Mouse (Mus musculus) neural tube, embryonic 11.5 days (tissue): ENCODE data around the gene 3110082J24Rik. TPM values are rescaled to one million over a fixed set of nuclear protein-coding genes. Genes with fewer than 3 reads are reported as not detected.
A peak's percentile ranks its signal among the peaks of the same experiment; 100 is the strongest.
"Not testable (repeated sequence)": the region's sequence is repeated elsewhere in the genome, so short reads cannot be mapped to it uniquely, and the experiment has no call there.

Source experiments
- ATAC-seq: fragments of 200-750 bp; cut with Nextera tagmentation; 2 replicates; pipeline ENCODE4 v1.8.0; 2017; ENCODE audit warnings: moderate number of reproducible peaks, mild to moderate bottlenecking, moderate TSS enrichment, moderate library complexity; ENCODE audit not compliant: insufficient read depth, low FRiP score, low TSS enrichment
- DNase-seq: peaks from one replicate; pipeline ENCODE4 v3.0.0-alpha.2; 2015; ENCODE audit warnings: low spot score
- H3K27ac ChIP-seq: fragments of 300-500 bp; sonication (generic); 2 replicates; pipeline ENCODE4 v1.5.1; 2014; ENCODE audit warnings: low read depth, mild to moderate bottlenecking, low read length
- H3K27me3 ChIP-seq: fragments of 300-500 bp; sonication (generic); 2 replicates; pipeline ENCODE4 v1.6.1; 2014; ENCODE audit warnings: mild to moderate bottlenecking, low read length, mixed read lengths; ENCODE audit not compliant: control insufficient read depth, insufficient read depth
- H3K36me3 ChIP-seq: fragments of 300-500 bp; sonication (generic); 2 replicates; pipeline ENCODE4 v1.6.1; 2014; ENCODE audit warnings: mild to moderate bottlenecking, low read length, moderate library complexity, mixed read lengths; ENCODE audit not compliant: control insufficient read depth, insufficient read depth
- H3K4me1 ChIP-seq: fragments of 300-500 bp; sonication (generic); 2 replicates; pipeline ENCODE4 v1.6.1; 2014; ENCODE audit warnings: low read length, mixed read lengths; ENCODE audit not compliant: control insufficient read depth, insufficient read depth
- H3K4me2 ChIP-seq: fragments of 300-500 bp; sonication (generic); 2 replicates; pipeline ENCODE4 v1.6.1; 2014; ENCODE audit warnings: low read depth, mild to moderate bottlenecking, moderate library complexity
- H3K4me3 ChIP-seq: fragments of 300-500 bp; sonication (generic); 2 replicates; pipeline ENCODE4 v1.5.1; 2014; ENCODE audit warnings: low read depth, low read length
- H3K9ac ChIP-seq: fragments of 300-500 bp; sonication (generic); 2 replicates; pipeline ENCODE4 v1.6.1; 2014; ENCODE audit warnings: mild to moderate bottlenecking, low read length
- H3K9me3 ChIP-seq: fragments of 300-500 bp; sonication (generic); 2 replicates; pipeline ENCODE4 v1.6.1; 2016; ENCODE audit warnings: low read length; ENCODE audit not compliant: control insufficient read depth
- WGBS: fragments of 180-500 bp; shearing (Covaris S2); extraction: QIAGEN DNeasy Blood & Tissue Kit; methylation state at CpG from one replicate; pipeline ENCODE4 v1.1.7; 2014; 5-methylcytosine and 5-hydroxymethylcytosine counted together
- polyA plus RNA-seq: library from polyadenylated mRNA; unstranded; fragments of >200 nt; fragmentation: Nextera tagmentation; extraction: Ambion mirVana; gene quantifications from 2 replicates; pipeline ENCODE4 v1.2.1, GENCODE M21; 2014

3110082J24Rik gene
- polyA plus RNA-seq, 1 experiment from 2014 or later, result 2.1 TPM

DNA sequence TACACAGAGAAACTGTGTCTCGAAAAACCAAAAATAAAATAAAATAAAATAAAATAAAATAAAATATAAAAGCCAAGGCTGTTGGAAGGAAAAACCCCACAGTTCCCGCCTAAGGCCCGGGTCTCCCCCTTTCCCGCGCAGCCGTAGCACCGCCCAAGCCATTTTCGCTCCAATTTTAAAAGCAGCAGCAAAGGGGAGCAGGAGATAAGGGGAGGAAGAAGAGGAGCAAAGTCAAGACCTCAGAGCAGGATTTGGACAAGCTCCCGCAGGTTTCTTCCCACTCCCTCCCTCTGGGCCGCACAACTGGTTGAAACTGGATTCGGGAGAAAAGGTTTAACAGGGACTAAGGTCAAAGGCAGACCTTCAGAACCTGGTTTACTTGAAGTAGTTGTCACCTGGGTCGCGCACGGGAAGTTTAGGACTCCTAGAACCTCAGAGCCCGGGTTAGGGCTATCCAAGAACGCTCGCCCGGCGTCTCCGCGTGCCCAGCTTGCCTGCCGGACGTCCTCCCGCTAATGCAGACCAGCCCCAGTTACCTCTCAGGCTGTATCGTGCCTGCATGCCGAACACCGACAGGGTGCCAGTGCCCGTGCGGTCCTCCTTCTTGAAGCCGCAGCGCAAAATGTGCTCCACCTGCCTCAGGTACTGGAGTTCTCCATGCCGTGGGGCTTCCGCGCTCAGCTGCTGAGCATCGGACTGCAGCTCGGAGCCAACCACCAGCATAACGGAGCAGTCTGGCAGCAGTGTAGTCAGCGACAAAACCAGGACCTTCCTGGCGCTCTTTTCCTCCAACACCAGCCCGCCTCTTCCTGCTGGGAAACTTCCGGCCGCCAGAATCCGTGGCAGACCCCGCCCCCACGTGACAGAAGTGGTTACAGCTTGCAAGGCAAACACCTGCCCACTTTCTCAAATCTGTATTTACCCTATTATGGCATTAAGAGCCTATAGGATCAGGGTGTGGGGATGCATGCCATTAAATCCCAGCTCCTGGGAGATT, 32.8 kb downstream of the 3110082J24Rik start, which contains the start of gene Tyms:
Gene Tyms (minus strand): TSS at position 793 of the 997 bp plus-strand sequence.
- peak within 1 kb of the TSS; percentile 60; the same call in 1 of the 2 replicates for H3K27ac ChIP-seq
- H3K27me3 ChIP-seq, result no peaks in the 10 kb centered on the region
- H3K36me3 ChIP-seq, result peaks cover 7% of the 10 kb centered on the region; the same call in 1 of the 2 replicates
- WGBS, result 2% methylated on average over 45 of the region's 45 CpGs
- peak; percentile 81 for ATAC-seq
- peak within 1 kb of the TSS; percentile 79 for H3K4me2 ChIP-seq
- H3K9me3 ChIP-seq, result no peaks in the 10 kb centered on the region
- peak within 1 kb of the TSS; percentile 80 for H3K9ac ChIP-seq
- H3K4me1 ChIP-seq, result peaks cover 6% of the 10 kb centered on the region; the same call in 1 of the 2 replicates
- H3K4me3 ChIP-seq, result peak within 1 kb of the TSS; percentile 61
- peak; percentile 88 for DNase-seq

DNA sequence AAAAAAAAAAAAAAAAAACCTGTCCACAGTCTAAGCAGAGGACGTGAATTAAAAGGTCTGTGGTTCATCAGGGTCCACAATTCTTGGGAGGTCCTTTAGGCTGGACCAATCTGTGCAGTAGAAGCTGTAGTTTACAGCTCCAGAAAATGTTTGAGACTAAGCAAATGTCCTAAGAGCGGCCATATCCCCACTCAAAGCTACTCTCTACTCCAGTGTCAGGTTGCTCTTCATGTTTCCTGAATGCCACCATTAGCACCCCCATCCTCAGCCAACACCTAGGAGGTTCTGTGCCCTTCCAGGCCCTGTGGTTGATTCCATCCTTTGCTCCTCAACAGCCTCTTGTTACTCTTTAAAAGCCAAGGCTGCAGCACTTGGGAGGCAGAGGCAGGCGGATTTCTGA, 33.5 kb downstream of the 3110082J24Rik start:
- Histone ChIP-seq H3K36me3 (peaks cover 11% of the 10 kb centered on the region; the same call in 1 of the 2 replicates), H3K27ac (no peak overlapping the region), H3K4me3 (peak overlapping the region; percentile 61), H3K4me1 (peaks cover 6% of the 10 kb centered on the region; the same call in 1 of the 2 replicates), H3K9me3 (no peaks in the 10 kb centered on the region), H3K4me2 (peak overlapping the region; percentile 79), H3K27me3 (no peaks in the 10 kb centered on the region), H3K9ac (peak overlapping the region; percentile 80)
- ATAC-seq (no peak), DNase-seq (no peak)
- 60% methylated on average over 3 of the region's 3 CpGs for WGBS

- peaks cover 6% of the 10 kb centered on the region; the same call in 1 of the 2 replicates for H3K4me1 ChIP-seq
- peak overlapping the region; percentile 61; the same call in 1 of the 2 replicates for H3K4me3 ChIP-seq
- H3K27ac ChIP-seq, result no peak overlapping the region
- ATAC-seq, result no peak
- no peaks in the 10 kb centered on the region for H3K27me3 ChIP-seq
- WGBS, result 77% methylated on average over 6 of the region's 6 CpGs
- no peak overlapping the region for H3K9ac ChIP-seq
- no peak for DNase-seq
- H3K9me3 ChIP-seq, result no peaks in the 10 kb centered on the region
- peak overlapping the region; percentile 79 for H3K4me2 ChIP-seq
- H3K36me3 ChIP-seq, result peaks cover 12% of the 10 kb centered on the region
These were observed 34.2 kb downstream of the 3110082J24Rik start for GRCm38 (mm10) chr5:30071677-30072076.

DNA sequence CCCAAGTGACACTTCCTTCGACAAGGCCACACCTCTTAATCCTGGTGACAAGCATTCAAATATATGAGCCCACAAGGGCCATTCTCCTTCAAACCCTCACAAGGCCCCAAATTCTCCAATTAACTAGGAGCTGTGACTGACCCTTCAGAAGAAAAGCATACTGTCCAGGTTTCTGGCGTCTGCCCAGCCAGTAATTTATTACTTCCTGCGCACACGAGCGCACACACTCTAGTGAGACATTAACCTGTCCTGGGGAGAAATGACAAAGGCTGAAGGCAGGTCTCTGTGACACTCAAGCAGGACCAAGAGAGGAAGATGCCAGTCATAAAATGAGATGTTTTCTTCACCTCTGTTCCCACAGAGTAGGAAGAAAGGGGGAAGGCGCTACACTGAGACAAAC, 38.2 kb downstream of the 3110082J24Rik start:
- Histone ChIP-seq H3K27ac (no peak overlapping the region), H3K9ac (no peak overlapping the region), H3K27me3 (no peaks in the 10 kb centered on the region), H3K4me1 (peaks cover 6% of the 10 kb centered on the region; the same call in 1 of the 2 replicates), H3K4me2 (no peak overlapping the region), H3K36me3 (peaks cover 12% of the 10 kb centered on the region), H3K4me3 (no peak overlapping the region), H3K9me3 (no peaks in the 10 kb centered on the region)
- ATAC-seq (no peak), DNase-seq (no peak)
- 47% methylated on average over 6 of the region's 6 CpGs for WGBS

DNA sequence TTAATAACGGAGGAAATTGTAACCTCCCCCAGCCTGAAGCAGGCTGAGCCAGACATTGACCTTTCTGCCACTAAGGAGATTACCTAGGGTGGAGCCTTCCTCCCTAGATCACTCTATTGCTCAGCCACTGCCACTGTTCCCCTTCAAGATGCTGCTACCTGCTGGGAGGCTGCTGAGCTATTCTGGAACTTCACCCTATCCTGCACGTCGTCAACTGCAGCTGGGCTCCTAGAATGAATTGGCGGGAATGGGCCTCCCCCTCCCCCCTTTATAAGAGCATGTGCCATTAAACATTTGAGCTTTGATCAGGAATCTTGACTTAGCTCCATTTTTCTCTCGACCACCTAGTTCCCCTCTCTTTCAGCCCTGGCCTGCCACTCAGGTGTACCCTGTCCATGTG, 46.3 kb downstream of the 3110082J24Rik start:
- not testable (repeated sequence) for H3K27ac ChIP-seq, H3K9ac ChIP-seq, H3K27me3 ChIP-seq, H3K36me3 ChIP-seq, H3K4me3 ChIP-seq, DNase-seq, H3K4me2 ChIP-seq, ATAC-seq, H3K4me1 ChIP-seq, H3K9me3 ChIP-seq
- 67% methylated on average over 5 of the region's 5 CpGs for WGBS

DNA sequence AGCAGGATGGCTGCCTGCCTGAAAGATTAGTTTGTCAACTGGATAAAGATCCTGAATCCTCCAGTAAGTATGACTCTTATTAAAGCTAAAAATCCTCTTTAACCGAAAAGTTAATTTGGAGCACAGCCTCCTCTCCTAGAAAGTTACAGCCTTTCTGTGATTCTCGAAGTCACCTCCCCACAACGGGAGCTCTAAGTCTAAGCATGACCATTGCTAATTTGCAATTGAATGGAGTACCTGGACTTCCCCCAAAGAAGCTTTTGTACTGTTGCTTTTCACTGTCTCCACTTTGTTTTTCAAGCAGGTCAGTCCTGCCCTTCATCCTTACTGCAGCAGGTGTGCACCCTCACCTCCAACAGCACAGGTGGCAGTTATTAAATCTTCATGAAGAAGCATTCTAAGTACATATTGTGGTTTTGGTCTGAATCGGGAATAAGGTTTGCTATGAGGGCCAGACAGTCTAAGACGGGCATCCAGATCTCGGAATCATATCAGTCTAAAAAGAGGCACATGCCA, 47.6 kb downstream of the 3110082J24Rik start:
- Histone ChIP-seq H3K4me2 (no peak overlapping the region), H3K27me3 (no peaks in the 10 kb centered on the region), H3K36me3 (peaks cover 3% of the 10 kb centered on the region), H3K4me3 (no peak overlapping the region), H3K4me1 (no peaks in the 10 kb centered on the region), H3K9me3 (no peaks in the 10 kb centered on the region), H3K27ac (no peak overlapping the region), H3K9ac (no peak overlapping the region)
- ATAC-seq (no peak), DNase-seq (no peak)
- WGBS, result 64% methylated on average over 6 of the region's 6 CpGs

Other genes starting within 250 kb of the 3110082J24Rik start
- 0.11 TPM in 1 of 2 replicates, not detected in the other for gene Il6, start 93.0 kb downstream of the 3110082J24Rik start, polyA plus RNA-seq
- 247 and 248 TPM in 2 replicates for gene Tyms, start 32.5 kb downstream of the 3110082J24Rik start, polyA plus RNA-seq
- gene Garem2, start 925 bp downstream of the 3110082J24Rik start, polyA plus RNA-seq, result 14.4 and 16.5 TPM in 2 replicates
- gene Hadha, start 49.1 kb upstream of the 3110082J24Rik start, polyA plus RNA-seq, result 93.0 and 102 TPM in 2 replicates
- 108 and 112 TPM in 2 replicates for gene Hadhb, start 49.2 kb upstream of the 3110082J24Rik start, polyA plus RNA-seq
- gene Adgrf3, start 99.6 kb upstream of the 3110082J24Rik start, polyA plus RNA-seq, result not detected in 2 replicates
- 28.2 TPM in 2 replicates for gene Selenoi, start 126.5 kb upstream of the 3110082J24Rik start, polyA plus RNA-seq
- 0.24 and 0.42 TPM in 2 replicates for gene Drc1, start 175.3 kb upstream of the 3110082J24Rik start, polyA plus RNA-seq